Mouse (Mus musculus) Patski (cell line): Measurements from ENCODE around the gene 1700102P08Rik. TPM values are rescaled to one million over a fixed set of nuclear protein-coding genes. Genes with fewer than 3 reads are reported as not detected.

Experiments used
- ATAC-seq: fragments of 100-300 bp; one replicate; pipeline ENCODE4 v1.8.0; 2021
- CTCF ChIA-PET: fragments of 350-600 bp; sonication (Branson Sonifier 250); formaldehyde crosslinking; loops from one replicate; lab custom pipeline; 2022; ENCODE audit warnings: inconsistent platforms; lab: Charles Lee
- POLR2A ChIA-PET: fragments of 350-600 bp; sonication (Branson Sonifier 250); formaldehyde crosslinking; loops from one replicate; lab custom pipeline; 2022; ENCODE audit warnings: antibody characterized with exemption, inconsistent platforms; lab: Charles Lee
- DNase-seq: peaks from one replicate; pipeline ENCODE4 v3.0.0-alpha.2; 2011; ENCODE audit warnings: low read depth, low spot score
- H3K27me3 ChIP-seq: fragments of 371-371 bp; one replicate; pipeline ENCODE4 v1.5.1; 2021
- CTCF ChIP-seq: fragments of 100-300 bp; IDR thresholded peaks from one replicate; pipeline ENCODE4 v1.5.1; 2021
- in situ Hi-C: fragments of 300-500 bp; cut with MboI; formaldehyde crosslinking; loops from 3 replicates; pipeline ENCODE4 v1.11.1; 2018; ENCODE audit warnings: low pct_unique_long_range_greater_than_20kb, mixed read lengths
- polyA plus RNA-seq: library from polyadenylated mRNA; unstranded; gene quantifications from one replicate; pipeline ENCODE4 v1.2.3, GENCODE M21; 2021

1700102P08Rik gene
- polyA plus RNA-seq, 1 experiment from 2014 or later = 0.82 TPM

GRCm38 (mm10) chr9:108379294-108379693 lies 13.3 kb upstream of the 1700102P08Rik start:
- CTCF ChIA-PET = no interaction called here
- no peak for ATAC-seq
- no peak for DNase-seq
- POLR2A ChIA-PET = no interaction called here
- no peak for TF ChIP-seq CTCF
- in situ Hi-C loops = no loop called here
- no peaks in the 10 kb centered on the region for H3K27me3 ChIP-seq

GRCm38 (mm10) chr9:108381382-108381781 lies 11.2 kb upstream of the 1700102P08Rik start:
- ChIA-PET CTCF (no interaction called here), POLR2A (no interaction called here)
- ATAC-seq (no peak), DNase-seq (no peak)
- in situ Hi-C loops = no loop called here
- no peaks in the 10 kb centered on the region for H3K27me3 ChIP-seq
- TF ChIP-seq CTCF = no peak

GRCm38 (mm10) chr9:108385006-108385405 lies 7.6 kb upstream of the 1700102P08Rik start:
- DNase-seq (no peak), ATAC-seq (no peak)
- no peak for TF ChIP-seq CTCF
- POLR2A ChIA-PET = no interaction called here
- CTCF ChIA-PET = no interaction called here
- H3K27me3 ChIP-seq = no peaks in the 10 kb centered on the region
- in situ Hi-C loops = no loop called here

- ATAC-seq (no peak), DNase-seq (no peak)
- no peak for TF ChIP-seq CTCF
- POLR2A ChIA-PET = no interaction called here
- CTCF ChIA-PET = interaction anchor here (0.9 to 1.4 kb wide), 2 partner anchors 12 to 24 kb away, joined by 3 to 6 read pairs; no protein-coding TSS in a partner anchor
- no peaks in the 10 kb centered on the region for H3K27me3 ChIP-seq
- in situ Hi-C loops = no loop called here
Observed at GRCm38 (mm10) chr9:108386816-108387215, 5.8 kb upstream of the 1700102P08Rik start.

GRCm38 (mm10) chr9:108388601-108389000 lies 4.0 kb upstream of the 1700102P08Rik start:
- in situ Hi-C loops = no loop called here
- DNase-seq = no peak
- CTCF ChIA-PET = interaction anchor here (1.6 kb wide), 1 partner anchor 9 kb away, joined by 3 read pairs; no protein-coding TSS in a partner anchor

GRCm38 (mm10) chr9:108389220-108389619 lies 3.4 kb upstream of the 1700102P08Rik start:
- H3K27me3 ChIP-seq = no peaks in the 10 kb centered on the region
- ChIA-PET POLR2A (no interaction called here), CTCF (interaction anchor here (1.6 kb wide), 1 partner anchor 8 kb away, joined by 3 read pairs; no protein-coding TSS in a partner anchor)
- DNase-seq (no peak), ATAC-seq (no peak)
- in situ Hi-C loops = no loop called here
- TF ChIP-seq CTCF = no peak

More at GRCm38 (mm10) chr9:108388601-108389000, 4.0 kb upstream of the 1700102P08Rik start:
- ATAC-seq = no peak
- no peak for TF ChIP-seq CTCF
- no peaks in the 10 kb centered on the region for H3K27me3 ChIP-seq
- POLR2A ChIA-PET = no interaction called here

- H3K27me3 ChIP-seq = no peaks in the 10 kb centered on the region
- ATAC-seq (no peak), DNase-seq (no peak)
- TF ChIP-seq CTCF = no peak
- CTCF ChIA-PET = no interaction called here
- in situ Hi-C loops = no loop called here
- POLR2A ChIA-PET = no interaction called here
Observed at GRCm38 (mm10) chr9:108394191-108394590, 1.6 kb downstream of the 1700102P08Rik start.

- CTCF ChIA-PET = no interaction called here
- POLR2A ChIA-PET = interaction anchor here (1.6 kb wide), 1 partner anchor 9 kb away, joined by 6 read pairs; no protein-coding TSS in a partner anchor
- DNase-seq (no peak), ATAC-seq (no peak)
- no peaks in the 10 kb centered on the region for H3K27me3 ChIP-seq
- no peak for TF ChIP-seq CTCF
- in situ Hi-C loops = no loop called here
Observed at GRCm38 (mm10) chr9:108395427-108395826, 2.8 kb downstream of the 1700102P08Rik start.

- CTCF ChIA-PET = interaction anchor here (1.2 kb wide), 1 partner anchor 9 kb away, joined by 3 read pairs; no protein-coding TSS in a partner anchor
- in situ Hi-C loops = no loop called here
- no peak for TF ChIP-seq CTCF
- no peaks in the 10 kb centered on the region for H3K27me3 ChIP-seq
- POLR2A ChIA-PET = no interaction called here
- DNase-seq = peak; percentile 22
- no peak for ATAC-seq
Observed at GRCm38 (mm10) chr9:108398324-108398723, 5.7 kb downstream of the 1700102P08Rik start.

GRCm38 (mm10) chr9:108401186-108401960 lies 8.8 kb downstream of the 1700102P08Rik start:
- H3K27me3 ChIP-seq = no peaks in the 10 kb centered on the region
- CTCF ChIA-PET = interaction anchor here (1.1 to 1.3 kb wide), 2 partner anchors 26 to 34 kb away, joined by 3 to 4 read pairs; partner anchors contain the start of genes BC048562 and Ccdc36
- TF ChIP-seq CTCF = no peak
- DNase-seq = no peak
- ATAC-seq = no peak
- POLR2A ChIA-PET = interaction anchor here (1.5 kb wide), 1 partner anchor 9 kb away, joined by 3 read pairs; no protein-coding TSS in a partner anchor
- in situ Hi-C loops = no loop called here

GRCm38 (mm10) chr9:108403081-108403480 lies 10.5 kb downstream of the 1700102P08Rik start:
- POLR2A ChIA-PET = no interaction called here
- TF ChIP-seq CTCF = no peak
- in situ Hi-C loops = no loop called here
- CTCF ChIA-PET = interaction anchor here (0.9 kb wide), 1 partner anchor 11 kb away, joined by 3 read pairs; no protein-coding TSS in a partner anchor
- H3K27me3 ChIP-seq = no peaks in the 10 kb centered on the region
- ATAC-seq = no peak
- DNase-seq = no peak
